Mouse (Mus musculus) gastrocnemius, postnatal 10 days (tissue): ENCODE results near the gene Ankrd28. TPM values are rescaled to one million over a fixed set of nuclear protein-coding genes. Genes with fewer than 3 reads are reported as not detected.
A peak's percentile ranks its signal among the peaks of the same experiment; 100 is the strongest.

Source experiments
- DNase-seq: peaks from one replicate; pipeline ENCODE4 v3.0.0; 2021; ENCODE audit warnings: mixed read lengths
- total RNA-seq, 2 experiments: library from RNA; stranded (reverse); gene quantifications; 2 replicates each; pipeline ENCODE4 v1.2.3; 2021

The Ankrd28 gene
- total RNA-seq, 2 experiments from 2014 or later: 53.2 to 53.4 TPM

DNA sequence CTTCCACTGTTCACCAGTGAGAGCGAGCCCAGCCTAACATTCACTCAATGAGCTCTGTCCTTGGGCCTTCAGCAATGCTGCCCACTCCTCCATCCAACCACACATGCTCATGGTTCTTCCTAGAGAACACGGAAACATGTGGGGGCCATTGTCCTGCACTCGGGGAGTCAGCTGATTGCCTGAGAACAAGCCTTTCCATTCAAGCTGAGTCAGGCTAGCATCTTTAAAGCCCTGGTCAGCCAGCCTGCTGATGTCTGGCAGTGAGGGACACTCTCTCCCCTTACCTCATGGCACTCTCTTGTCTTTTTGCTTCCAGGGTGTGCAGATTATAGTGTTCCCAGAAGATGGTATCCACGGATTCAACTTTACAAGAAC is 164.9 kb downstream of the Ankrd28 start:
- DNase-seq: no peak

DNA sequence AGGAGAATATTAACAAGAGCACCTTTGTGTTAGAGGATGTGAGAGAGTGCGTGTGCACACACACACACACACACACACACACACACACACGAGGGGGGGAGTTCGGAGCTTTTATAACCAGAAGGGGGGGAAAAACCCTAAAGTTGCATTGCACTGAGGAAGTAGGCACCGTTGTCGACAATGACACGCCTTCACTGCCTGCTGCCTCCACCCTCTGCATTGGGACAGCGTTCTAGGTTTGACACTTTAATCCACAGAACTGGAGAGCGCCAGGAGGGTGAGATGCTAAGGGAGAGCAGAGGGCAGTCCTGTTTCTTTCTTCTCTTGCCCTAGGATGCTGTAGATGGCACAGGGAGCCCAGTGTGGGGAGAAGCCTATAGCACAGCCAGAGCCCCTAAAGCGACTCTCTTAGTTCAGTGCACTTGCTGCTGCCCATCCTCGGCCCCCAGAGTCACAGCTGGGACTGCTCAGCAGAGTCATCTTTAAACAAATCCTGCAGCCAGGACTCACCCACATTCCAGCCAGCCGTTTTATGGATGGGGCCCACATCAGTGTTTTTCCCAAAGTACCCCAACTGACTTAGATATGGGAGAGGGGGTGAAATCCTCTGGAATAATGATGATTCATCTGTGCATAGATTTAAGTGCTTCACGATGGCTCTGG is 165.4 kb downstream of the Ankrd28 start:
- DNase-seq: no peak

DNA sequence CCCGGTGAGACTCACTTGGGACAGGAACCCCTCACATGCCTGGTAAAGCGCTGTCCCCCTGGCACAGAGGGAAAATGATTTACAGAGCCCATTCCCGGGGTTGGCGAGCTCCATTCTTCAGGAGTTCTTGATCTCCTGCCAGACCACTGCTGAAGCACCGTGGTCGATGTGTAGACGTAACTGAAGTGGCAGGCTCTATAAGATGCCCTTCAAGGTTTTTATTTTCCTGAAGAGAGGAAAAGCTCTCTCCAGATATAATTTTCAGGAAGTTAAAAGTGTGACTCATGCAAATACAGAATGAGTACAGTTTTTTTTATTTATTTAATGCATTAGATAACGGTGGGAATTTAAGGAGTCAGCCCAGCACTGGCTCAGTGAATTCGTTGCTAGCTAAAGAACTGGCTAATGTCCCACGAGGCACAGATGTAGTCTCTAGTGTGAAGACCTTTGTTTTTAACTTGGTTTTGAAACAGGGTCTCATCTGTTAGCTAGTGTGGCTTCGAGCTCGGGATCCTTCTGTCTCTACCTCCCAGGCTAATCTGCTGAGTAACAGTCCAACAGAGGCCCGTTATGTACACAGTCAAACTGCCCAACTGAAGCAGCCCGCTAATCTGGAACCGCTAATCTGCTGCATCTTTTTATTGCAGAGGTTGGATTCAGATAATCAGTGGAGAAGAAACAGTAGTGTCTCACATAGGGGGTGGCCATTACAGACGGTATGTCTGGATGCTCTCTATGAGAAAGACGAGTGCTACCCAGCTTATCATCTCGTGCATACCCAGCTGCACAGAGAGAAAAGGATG is 166.2 kb downstream of the Ankrd28 start:
- no peak for DNase-seq

DNA sequence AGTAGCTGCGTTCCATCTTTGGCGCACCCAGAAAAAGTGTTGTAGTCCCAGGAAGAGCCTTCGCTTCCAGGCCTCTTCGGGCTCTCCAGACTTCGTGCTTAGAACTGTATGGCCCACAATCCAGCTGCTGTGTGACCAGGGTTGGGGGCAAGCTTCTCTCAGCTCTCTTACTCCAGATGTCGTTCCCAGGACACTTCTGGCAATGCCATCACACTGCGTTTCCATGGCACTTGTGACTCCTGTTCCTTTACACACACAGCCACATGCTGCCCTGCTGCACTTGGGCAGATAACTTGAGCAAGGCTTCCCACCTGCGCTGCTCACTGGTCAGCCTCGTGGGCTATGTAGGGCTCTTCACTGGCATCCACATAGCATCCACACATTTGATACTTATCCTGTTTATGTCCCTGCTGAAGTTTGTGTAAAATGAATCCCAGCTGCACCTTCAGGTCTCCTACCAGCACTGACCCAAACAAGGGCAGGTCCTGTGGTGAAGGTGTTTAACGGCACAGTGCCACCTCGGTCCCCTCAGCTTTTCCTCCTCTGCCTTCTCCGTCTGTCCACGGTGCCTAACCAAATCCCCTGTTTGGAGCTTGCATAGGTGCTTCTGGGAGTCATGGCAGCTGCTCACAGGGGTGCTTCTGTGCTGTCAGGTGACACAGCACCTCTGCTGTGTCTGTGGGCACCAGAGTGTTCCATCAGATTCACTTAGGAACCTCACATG is 166.9 kb downstream of the Ankrd28 start:
- no peak for DNase-seq

DNA sequence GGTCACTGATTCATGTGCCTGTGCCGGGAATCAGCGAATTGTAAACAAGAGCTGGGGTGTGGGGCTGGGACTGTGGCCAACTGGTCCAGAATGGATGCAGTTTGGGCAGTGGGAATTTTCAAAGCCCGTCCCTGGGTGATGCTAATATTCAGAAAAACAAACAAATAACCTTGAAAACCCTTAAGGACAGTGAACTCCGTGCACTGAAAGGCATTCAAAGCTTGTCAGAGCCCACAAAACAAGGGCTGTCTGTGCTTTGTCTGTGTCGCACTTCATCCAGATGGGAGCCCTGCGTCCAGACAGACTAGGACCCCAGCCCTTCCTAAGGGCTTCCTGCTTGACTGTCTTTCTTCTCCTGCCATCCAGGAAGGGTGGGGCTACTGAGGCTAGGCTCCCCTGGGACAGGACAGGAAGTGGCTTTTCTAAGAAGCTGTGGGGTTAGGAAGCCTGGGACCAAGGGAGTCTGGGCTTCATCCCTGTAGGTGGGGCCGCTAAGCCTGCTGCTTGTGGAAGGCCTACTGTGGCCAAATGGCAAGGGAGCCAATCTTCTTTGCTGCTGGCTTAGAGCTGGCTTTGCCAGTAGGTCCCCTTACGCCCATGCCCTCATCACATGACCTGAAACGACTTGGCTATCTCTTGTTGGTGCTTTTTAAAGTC is 167.8 kb downstream of the Ankrd28 start:
- DNase-seq: peak; percentile 80

DNA sequence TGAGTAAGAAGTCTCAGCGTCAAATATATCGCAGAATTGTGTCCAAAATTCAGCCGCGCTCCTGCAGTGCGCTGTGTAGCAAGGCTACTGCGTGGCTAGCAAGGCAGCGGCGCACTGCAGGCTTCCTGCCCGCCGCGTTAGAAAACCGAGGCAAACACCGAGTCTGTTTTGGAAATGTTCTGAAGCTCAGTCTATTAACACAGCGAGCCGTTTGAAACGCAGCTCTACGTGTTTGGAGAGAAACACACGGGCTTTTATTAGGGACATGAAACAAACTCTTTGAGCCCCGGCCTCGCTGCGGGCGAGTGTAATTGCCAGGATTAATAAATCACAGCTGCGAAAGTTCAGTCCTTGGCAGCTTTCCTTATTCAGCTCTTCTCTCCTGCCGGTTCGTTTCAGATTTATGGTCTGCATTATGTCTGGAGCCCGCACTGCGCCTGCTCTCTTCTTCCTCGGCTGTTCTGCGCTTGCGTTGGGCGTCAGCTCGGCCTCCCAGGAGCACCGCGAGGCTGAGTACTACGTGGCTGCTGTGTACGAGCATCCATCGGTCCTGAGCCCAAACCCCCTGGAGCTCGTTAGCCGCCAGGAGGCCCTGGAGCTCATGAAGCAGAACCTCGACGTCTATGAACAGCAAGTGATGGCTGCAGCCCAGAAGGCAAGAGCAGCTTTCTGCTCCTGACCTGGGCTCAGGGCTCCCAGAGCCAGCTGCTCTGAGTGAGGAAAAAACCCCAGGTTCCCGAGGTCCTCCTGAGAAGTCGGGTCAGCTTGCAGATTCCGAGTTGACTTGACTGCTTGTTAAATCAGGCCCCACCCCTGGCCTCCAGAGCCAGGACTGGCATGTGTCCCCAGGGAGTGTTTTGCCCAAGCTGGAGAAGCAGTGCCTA is 168.5 kb downstream of the Ankrd28 start:
- peak; percentile 77 for DNase-seq

DNA sequence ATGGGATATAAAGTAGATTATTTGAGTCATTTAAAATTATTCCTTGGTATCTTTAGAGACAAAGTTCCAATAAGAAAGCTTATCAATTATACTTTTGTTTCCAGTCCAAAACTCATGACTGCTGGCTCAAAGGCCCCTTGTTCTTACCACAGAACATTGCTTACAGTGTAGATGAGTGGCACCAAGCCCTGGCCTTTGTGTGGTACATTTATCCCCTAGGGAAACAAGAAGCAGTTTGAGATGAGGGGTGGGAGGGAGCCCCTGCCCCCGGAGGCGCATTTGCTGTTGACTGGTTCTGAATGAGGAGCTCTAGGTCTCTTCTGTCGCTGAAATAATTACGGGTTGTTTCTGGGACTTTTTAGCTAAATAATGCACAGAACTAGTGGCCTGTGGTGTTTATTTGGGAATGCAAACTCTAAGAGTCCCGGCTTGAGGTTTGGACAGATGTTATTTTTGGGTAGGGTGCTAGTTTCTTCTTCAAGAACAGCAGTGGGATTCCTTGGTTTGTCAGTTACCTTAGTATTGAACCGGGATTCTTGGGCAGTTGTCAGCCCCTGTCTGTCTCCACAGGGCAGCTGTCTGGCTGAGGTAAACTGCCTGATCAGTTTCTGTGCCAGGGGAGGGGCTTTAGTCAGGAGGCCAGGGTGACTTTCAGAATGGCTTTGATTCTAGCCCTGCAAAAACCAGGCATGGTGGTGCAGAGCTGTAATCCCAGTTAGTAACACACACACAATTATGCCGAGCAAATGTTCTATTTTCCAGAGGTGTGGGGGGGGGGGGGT is 169.9 kb downstream of the Ankrd28 start:
- DNase-seq: no peak

DNA sequence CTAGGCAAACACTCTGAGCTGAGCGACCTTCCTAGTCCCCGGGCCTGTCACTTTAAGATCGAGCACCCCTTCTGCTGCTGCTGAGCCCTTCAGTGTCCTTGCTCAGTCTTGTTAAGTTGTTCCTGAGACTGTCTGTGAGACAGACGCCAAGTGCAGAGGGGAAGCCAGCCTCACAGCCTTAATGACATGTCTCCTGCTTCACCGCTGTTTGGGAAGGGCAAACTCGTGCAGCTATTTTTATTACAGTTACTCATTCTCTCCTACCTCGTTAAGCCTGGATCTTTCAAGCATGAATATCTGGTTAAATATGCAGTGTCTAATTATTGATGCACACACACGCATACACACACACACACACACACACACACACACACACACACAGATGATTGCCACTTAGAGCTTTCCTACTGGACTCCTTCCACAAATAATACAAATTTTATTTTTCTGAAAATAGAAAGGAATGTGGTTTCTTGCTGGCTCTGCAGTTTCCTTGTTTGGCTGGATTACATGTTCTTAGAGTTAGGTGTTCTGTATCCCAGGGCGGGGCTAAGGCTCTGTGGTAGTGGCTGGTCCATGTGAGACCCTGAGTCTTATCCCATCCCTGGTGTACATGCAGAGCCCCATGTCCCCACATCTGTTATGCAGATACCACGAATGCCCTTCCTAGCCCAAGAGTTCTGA is 170.8 kb downstream of the Ankrd28 start:
- peak; percentile 46 for DNase-seq

DNA sequence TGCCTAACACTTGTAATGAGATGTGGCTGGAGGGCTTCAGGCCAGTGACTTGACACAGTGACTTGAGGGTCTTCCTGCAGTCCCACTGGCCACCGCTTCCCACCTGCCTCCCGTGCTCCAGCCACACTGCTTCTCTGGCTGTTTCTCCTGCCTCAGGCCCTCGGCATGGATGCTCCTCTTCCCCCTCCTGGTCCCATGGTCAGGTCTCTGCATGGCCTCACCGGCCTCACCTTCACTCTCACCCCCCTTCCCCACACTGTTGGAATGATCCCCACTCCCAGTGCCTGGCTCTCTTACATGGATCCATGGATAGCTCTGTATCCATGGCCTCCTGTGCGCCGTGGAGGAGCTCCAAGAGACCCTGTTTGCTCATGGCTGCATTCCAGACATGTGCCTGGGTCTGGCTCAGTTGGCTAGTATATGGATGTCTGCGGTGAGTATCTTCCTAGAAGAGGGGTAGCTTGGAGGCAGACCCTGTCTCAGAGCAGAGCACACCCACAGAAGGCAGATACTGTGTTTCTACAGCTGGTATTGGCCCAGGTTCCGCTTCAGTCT is 172.2 kb downstream of the Ankrd28 start:
- no peak for DNase-seq

DNA sequence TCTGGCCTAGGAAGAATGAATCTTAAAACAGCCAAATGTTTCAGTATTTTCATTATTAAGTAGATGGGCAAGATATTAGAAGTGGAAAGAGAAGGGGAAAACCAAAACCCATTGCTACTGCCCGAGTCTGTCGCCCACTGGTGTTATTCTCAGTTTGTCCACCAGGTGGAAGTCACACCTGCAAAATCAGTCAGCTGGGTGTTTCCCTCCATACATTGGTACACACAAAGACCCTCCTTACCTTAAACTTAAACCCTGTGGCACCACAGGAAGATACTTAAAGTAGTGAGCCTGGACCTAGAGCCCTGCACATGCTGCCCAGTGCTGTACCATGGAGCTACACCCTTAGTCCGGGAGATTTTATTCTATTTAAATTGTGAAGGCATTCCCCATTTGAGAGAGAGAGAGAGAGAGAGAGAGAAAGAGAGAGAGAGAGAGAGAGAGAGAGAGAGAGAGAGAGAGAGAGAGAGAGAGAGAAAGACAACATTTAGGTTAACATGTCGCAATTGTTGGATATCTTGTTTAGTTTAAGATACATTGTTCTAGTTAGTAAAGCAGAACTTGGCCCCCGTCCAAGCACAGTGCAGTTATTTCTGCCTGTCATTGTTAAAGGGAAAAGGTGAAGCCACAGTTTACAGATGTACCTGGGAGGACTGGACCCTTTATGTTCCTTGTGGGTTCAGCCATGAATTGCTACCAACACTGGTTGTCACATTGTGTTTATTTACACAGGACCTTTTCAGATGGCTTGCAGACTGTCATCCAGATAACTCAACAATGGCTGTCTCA is 173.4 kb downstream of the Ankrd28 start:
- peak; percentile 68 for DNase-seq

DNA sequence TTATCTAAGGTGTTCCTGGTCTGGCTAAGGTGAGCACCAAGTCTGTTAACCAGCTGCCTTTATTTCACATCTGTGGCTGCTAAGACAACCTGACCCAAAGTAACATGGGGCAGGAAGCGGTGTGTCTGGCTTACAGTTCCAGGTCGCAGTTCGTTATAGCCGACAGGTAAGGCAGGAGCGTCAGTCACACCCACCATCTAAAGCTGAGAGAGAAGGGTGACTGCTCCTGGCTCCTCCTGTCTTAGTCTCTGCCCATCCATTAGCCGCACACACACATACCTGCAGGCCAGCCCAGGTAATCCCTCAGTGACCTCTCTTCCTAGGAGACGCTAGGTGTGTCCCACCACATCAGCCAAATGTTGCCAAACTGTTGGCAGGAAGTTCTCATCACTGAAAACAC is 174.1 kb downstream of the Ankrd28 start:
- DNase-seq: no peak

DNA sequence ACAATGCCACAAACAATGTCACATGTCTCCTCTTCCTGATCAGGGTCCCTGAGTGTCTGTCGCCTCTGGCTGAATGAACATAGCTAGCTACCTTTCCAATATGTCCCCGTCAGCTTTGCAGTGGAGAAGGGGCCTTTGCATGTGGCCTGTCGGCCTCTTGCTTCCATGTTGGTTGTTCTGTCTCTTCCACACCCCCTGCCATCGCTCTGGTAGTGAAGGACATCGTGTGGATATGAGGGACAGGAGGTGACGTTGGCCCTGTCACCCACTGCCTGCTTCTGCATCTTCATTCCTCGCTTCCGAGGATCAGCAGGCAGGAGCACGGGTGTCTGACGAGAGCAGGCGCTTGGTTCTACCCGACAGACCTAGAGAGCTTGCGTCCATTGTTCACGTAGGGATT is 175.0 kb downstream of the Ankrd28 start:
- DNase-seq: no peak

DNA sequence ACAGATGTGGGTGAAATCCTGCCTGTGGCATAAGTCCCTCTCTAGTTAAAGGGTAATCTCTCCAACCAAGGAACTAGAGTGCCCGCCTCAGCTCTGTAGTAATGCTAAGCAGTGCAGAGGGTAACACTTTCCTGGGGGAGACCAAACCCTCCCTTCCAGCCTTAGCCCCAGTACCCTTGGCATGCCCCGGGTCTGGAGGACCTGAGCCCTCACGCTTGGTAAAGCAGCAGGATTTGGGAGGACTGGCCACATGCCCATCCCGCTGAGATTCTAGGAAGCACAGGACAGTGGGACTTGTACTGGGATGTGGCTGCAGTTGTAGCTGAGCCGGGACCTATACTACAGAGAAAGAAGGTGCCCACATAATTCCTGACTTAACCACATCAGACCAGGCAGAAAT is 175.6 kb downstream of the Ankrd28 start:
- no peak for DNase-seq

DNA sequence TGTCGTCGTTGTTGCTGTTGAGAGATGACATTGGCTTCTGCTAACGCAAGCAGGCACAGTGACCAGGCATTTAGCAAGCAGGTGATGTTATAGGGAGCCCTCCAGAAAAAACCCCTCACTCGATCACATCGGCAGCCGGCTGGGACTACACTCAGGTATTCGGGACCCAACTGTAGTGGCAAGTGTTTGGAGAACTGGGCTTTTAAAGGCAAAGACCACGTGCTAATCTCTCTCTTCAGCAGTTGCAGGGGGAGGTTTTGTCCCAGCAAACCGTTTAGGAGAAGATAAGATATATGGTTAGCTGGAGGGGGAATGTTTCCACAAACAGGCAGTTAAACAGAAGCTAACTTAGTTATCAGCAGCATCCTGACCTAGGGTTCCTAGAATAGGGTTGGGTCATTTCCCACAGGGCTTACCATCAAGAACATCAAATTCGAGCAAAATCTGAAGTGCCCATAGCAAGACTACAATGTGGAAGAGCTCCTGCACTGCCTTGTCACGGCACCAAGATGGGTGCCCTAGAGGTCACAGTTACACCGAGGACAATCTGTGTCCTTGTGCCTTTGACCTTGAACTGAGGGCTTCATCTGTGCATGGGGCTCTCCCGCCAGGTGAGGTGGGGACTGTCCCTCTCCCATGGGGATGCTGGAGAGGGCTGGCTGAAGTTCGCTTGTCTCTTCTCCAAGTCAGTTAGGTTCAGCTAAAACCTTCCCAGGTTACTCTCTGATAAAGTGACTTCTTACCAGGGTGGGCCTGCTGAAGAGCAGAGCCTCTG is 177.2 kb downstream of the Ankrd28 start:
- DNase-seq: no peak

DNA sequence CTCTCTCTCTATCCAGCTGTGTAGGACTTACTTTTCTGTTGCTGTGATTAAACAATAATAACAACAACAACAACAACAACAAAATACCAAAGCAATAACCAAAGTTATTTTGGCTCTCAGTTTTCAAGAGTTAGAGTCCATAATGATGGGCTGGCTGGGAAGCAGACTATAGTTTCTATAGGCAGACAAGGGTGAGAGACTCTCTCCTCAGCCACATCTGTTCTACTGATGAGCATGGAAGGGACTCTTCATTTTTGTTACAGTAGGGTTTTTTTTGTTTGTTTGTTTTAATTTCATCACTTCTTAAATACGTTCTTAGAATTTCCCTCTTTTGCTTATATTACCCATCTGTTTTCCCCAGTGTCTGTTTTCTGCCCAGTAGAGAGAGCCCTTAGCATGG is 177.8 kb downstream of the Ankrd28 start:
- DNase-seq: no peak

DNA sequence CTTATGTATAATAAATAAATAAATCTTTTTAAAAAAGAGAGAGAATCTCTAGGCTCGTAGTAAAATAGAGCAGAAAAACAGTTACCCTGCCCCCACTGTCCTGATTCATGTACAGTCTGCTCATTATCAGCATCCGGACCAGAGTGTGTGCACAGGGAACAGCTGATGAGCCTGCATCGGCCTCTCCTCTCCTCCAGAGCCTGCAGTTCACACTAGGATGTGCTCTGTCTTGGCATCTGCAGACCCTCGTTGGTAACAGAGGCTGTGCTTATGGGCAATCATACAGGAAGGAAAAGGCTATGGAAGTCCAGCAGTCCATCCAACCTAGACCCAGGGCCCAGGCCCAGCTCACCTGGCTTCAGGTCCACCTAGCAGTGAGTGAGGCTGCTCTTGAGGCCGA is 178.3 kb downstream of the Ankrd28 start:
- no peak for DNase-seq

DNA sequence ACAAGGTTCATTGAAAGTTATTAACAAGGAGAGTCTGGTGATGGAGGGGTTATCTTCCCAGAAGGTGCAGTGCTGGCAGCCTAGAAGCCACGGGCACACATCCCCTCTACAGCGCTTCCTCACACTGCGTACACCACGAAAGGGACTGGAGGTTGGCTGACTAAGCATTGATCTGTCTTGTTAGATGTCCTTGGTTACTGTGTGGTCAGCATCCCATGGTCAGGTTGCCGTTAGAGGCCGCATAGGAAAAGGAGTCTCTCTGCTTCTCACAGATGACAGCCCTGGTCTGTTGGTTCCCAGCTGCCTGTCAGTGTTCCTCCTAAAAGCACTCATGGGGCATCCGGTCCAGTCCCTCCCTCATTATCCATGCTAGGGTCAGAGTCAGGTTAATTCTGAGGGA is 179.2 kb downstream of the Ankrd28 start:
- no peak for DNase-seq

DNA sequence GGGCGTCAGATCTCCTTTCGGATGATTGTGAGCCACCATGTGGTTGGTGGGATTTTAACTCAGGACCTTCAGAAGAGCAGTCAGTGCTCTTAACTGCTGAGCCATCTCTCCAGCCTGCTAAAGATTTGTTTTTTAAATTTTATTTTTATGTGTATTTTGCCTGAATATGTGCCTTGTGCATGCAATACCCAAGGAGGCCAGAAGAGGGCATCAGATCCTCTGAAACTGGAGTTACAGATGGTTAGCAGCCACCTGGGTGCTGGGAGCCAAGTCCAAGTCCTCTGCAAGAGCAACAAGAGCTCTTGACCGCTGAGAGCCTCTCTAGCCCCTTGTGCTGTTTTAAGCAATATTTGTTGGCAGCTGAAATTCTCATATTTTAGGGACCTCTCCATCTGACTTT is 180.1 kb downstream of the Ankrd28 start:
- DNase-seq: no peak
